Mouse (Mus musculus) intestine, embryonic 15.5 days (tissue): ENCODE data around the gene Pde9a. TPM values are rescaled to one million over a fixed set of nuclear protein-coding genes. Genes with fewer than 3 reads are reported as not detected.

Experiments
- ATAC-seq: fragments of 200-750 bp; cut with Nextera tagmentation; 2 replicates; pipeline ENCODE4 v1.8.0; 2017; ENCODE audit warnings: moderate TSS enrichment, moderate library complexity
- H3K27ac ChIP-seq: fragments of 300-500 bp; sonication (generic); 2 replicates; pipeline ENCODE4 v1.5.1; 2015; ENCODE audit warnings: mild to moderate bottlenecking, inconsistent platforms
- H3K27me3 ChIP-seq: fragments of 300-500 bp; sonication (generic); replicated peaks from 2 replicates; pipeline ENCODE4 v1.6.1; 2015; ENCODE audit warnings: inconsistent platforms
- H3K36me3 ChIP-seq: fragments of 300-500 bp; sonication (generic); 2 replicates; pipeline ENCODE4 v1.6.1; 2015; ENCODE audit warnings: inconsistent platforms
- H3K4me1 ChIP-seq: fragments of 300-500 bp; sonication (generic); replicated peaks from 2 replicates; pipeline ENCODE4 v1.6.1; 2015; ENCODE audit warnings: inconsistent platforms
- H3K4me2 ChIP-seq: fragments of 300-500 bp; sonication (generic); replicated peaks from 2 replicates; pipeline ENCODE4 v1.6.1; 2015; ENCODE audit warnings: mild to moderate bottlenecking, inconsistent platforms
- H3K4me3 ChIP-seq: fragments of 300-500 bp; sonication (generic); replicated peaks from 2 replicates; pipeline ENCODE4 v1.5.1; 2015; ENCODE audit warnings: inconsistent platforms
- H3K9ac ChIP-seq: fragments of 300-500 bp; sonication (generic); 2 replicates; pipeline ENCODE4 v1.6.1; 2015; ENCODE audit warnings: inconsistent platforms
- H3K9me3 ChIP-seq: fragments of 300-500 bp; sonication (generic); 2 replicates; pipeline ENCODE4 v1.6.1; 2016; ENCODE audit warnings: inconsistent platforms
- WGBS: fragments of 180-500 bp; shearing (Covaris S2); methylation state at CpG from one replicate; pipeline ENCODE4 v1.1.7; 2015; 5-methylcytosine and 5-hydroxymethylcytosine counted together
- polyA plus RNA-seq: library from polyadenylated mRNA; unstranded; fragments of >200 nt; fragmentation: Nextera tagmentation; extraction: Ambion mirVana; gene quantifications from 2 replicates; pipeline ENCODE4 v1.2.1, GENCODE M21; 2015

Pde9a gene
- polyA plus RNA-seq, 1 experiment from 2014 or later: 55.3 TPM

DNA sequence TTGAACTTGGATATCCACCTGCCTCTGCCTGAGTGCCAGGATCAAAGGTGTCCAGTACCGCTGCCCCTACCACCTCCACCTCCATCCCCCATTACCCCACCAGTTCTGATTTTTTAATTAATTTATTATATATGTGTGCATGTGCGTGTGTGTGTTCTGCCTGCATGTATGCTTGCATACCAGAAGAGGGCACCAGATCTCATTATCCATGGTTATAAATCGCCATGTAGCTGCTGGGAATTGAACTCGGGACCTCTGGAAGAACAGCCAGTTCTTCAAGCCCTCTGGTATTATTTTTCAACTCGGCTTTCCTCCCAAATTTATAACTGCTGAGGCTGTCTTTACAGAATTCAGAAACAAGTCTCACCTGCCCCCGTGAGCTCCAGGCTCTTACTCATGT, 124.9 kb downstream of the Pde9a start:
- no peaks in the 10 kb centered on the region for H3K4me1 ChIP-seq
- H3K4me2 ChIP-seq: peak overlapping the region; percentile 77
- H3K36me3 ChIP-seq: peaks cover 29% of the 10 kb centered on the region
- H3K9me3 ChIP-seq: no peaks in the 10 kb centered on the region
- H3K27me3 ChIP-seq: no peaks in the 10 kb centered on the region
- 94% methylated on average over 6 of the region's 6 CpGs for WGBS
- no peak for ATAC-seq
- H3K27ac ChIP-seq: no peak overlapping the region
- no peak overlapping the region for H3K9ac ChIP-seq
- H3K4me3 ChIP-seq: peak overlapping the region; percentile 88

DNA sequence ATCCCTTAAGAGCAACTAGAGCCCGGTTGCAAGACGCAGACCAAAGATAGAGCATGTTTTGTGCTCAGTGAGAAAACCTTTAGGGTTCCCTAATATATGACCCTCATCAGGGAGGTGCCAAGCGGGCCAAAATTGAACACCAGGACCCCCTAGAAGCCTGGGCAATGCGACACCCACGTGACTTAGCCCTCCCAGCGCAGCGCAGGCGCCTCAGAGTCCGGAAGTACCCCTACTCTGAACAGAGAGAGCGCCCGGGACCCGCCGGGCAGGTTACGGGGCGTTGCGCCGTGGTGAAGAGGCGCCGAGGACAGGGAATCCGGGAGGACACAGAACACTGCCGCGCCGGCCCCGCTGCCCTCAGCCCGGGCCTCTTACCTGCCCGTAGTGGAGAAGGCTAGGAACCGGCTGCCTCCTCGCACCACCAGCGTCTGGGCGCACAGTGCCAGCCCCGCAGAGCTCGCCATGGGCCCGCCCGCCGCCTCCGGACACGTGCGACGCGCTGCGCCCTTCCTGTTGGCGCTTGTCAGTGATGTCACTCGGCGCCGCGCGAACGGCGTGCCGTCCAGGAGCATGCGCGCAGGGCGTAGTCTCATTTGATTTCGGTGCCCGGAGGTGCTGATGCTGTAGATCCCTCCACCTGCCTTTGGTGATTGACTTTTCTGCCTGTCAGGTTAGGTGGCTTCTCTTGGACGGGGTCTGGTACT, 125.9 kb downstream of the Pde9a start:
- peak overlapping the region; percentile 83 for H3K27ac ChIP-seq
- ATAC-seq: peak; percentile 98
- H3K4me2 ChIP-seq: peak overlapping the region; percentile 77
- peaks cover 24% of the 10 kb centered on the region for H3K36me3 ChIP-seq
- H3K4me3 ChIP-seq: peak overlapping the region; percentile 88
- WGBS: under 1% methylated on average over 56 of the region's 56 CpGs
- peak overlapping the region; percentile 79 for H3K9ac ChIP-seq
- H3K9me3 ChIP-seq: no peaks in the 10 kb centered on the region
- H3K27me3 ChIP-seq: no peaks in the 10 kb centered on the region
- H3K4me1 ChIP-seq: no peaks in the 10 kb centered on the region

DNA sequence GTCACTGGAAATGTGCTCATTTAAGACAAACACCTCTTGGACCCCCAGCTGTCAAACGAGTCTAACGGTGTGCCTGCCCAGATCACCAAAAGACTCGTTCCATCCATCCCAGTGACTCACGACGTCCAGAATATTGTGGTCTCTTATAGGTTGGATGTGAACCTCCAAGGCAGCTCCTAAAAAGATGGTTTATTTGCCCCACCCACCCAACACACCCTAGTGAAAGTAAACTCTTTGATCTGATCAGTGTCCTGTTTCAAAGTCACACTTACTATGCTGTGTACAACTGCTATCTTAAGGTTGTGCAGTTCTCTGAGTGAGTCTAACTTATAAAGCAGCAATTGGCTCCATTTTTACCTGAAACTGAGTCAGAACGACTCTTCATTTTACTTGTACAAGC, 126.6 kb downstream of the Pde9a start:
- Histone ChIP-seq H3K27me3 (no peaks in the 10 kb centered on the region), H3K4me3 (peak overlapping the region; percentile 88), H3K36me3 (peaks cover 20% of the 10 kb centered on the region), H3K9me3 (no peaks in the 10 kb centered on the region), H3K4me1 (no peaks in the 10 kb centered on the region), H3K9ac (peak overlapping the region; percentile 79; the same call in 1 of the 2 replicates), H3K27ac (no peak overlapping the region), H3K4me2 (peak overlapping the region; percentile 77)
- WGBS: 18% methylated on average over 6 of the region's 6 CpGs
- ATAC-seq: peak; percentile 12; the same call in 1 of the 2 replicates

DNA sequence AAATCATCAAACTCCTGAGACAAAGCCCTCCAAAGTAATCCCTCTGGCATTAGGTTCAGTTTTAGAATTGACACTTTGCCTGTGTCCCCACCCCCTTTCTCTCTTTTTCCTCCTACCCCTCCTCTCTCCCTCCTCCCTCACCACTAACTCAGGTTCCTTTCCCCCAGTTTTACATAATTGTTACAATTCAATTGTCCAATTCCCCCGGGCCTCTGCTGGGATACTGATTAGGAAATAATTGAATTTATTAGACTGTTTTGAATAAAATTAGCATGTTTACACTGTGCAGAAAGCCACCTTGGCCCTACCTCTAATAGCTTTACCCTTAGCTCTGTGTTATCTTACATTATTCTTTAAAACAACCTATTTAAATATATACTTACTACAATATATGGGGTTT, 128.7 kb downstream of the Pde9a start:
- 62% methylated on average over 1 of the region's 1 CpGs for WGBS

DNA sequence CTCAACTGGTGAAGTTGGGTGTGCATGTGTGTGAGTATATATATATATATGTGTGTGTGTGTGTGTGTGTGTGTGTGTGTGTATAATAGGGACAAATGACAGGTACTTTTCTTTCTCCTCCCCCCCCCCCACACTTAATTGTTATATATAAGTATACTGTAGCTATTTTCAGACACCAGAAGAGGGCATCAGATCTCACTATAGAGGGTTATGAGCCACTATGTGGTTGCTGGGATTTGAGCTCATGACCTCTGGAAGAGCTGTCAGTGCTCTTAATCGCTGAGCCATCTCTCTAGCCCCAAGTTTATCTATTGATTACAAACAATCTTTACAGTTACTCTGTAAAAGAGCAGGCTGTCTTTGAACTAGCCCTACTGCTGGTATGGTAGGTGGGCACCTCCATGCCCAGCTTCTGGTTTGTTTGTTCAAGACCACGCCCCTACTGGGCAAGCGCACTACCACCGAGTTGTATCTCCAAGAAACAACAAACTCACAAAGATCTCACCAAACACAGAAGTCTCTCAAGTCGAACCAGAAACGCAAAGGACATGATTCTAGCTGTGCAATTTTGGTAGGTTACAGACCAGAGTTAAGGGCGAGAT, 133.4 kb downstream of the Pde9a start:
- no peak overlapping the region for H3K27ac ChIP-seq
- no peaks in the 10 kb centered on the region for H3K9me3 ChIP-seq
- H3K36me3 ChIP-seq: peaks cover 5% of the 10 kb centered on the region; the same call in 1 of the 2 replicates
- ATAC-seq: peak; percentile 69
- H3K4me2 ChIP-seq: peak overlapping the region; percentile 62
- peak overlapping the region; percentile 84 for H3K4me3 ChIP-seq
- H3K27me3 ChIP-seq: no peaks in the 10 kb centered on the region
- peaks cover 13% of the 10 kb centered on the region for H3K4me1 ChIP-seq
- no peak overlapping the region for H3K9ac ChIP-seq
- 3% methylated on average over 7 of the region's 7 CpGs for WGBS

More for the DNA sequence above, 128.7 kb downstream of the Pde9a start:
- Histone ChIP-seq H3K4me1 (0 out of 2 replicates have a peak, but pooled peaks cover 2% of the 10 kb centered on the region), H3K9me3 (no peaks in the 10 kb centered on the region), H3K27ac (no peak overlapping the region), H3K36me3 (peaks cover 4% of the 10 kb centered on the region), H3K9ac (no peak overlapping the region), H3K4me3 (no peak overlapping the region), H3K27me3 (no peaks in the 10 kb centered on the region), H3K4me2 (no peak overlapping the region)
- ATAC-seq: no peak

DNA sequence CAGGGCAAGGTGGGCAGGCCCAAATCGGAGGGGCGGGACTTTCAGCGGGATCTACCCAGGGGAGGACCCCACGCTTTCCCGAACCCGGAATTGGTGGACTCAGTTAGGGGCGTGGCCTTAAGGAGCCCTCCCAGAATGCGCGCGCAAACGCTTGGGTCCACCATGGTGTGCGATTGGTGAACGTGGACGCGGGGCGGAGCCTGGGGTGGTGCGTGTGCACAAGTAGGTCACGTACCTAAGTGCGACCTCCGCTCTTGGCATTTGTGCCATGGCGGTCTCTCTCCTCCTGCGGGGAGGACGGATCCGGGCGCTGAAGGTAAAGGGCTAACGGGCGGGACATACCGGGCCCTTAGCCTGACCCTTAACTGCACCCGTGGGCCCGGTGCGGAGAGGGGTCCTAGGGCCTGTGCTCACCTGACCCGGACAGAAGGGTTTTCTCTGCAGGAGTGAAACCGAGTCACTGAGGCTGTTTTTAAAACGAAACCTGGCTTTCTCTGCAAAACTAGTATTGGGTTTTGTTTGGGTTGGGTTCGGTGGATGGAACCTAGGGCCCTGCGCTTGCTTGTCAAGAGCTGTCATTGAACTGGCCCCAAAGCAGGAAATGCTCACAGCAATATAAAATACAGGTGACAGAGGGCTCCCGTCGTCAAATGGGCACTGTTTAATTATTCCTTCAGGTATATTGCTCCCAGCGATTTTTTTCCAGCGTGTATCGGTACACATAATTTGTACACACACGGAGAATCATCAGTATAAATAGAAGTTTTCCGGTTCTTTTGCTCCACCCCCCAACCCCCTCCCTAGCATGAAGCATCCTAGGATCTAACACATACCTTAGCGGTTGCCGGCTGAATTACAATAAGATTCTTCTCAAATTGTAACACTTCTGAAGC, 134.2 kb downstream of the Pde9a start, which contains the start of the genes Wdr4 and Ndufv3:
Gene Wdr4, minus strand, starts transcription at position 35 of the 893 bp plus-strand sequence.
Gene Ndufv3, plus strand, starts transcription at position 170 of the 893 bp plus-strand sequence.
- no peaks in the 10 kb centered on the region for H3K27me3 ChIP-seq
- WGBS: under 1% methylated on average over 45 of the region's 45 CpGs
- peak within 1 kb of the TSS; percentile 84 for H3K4me3 ChIP-seq
- peaks cover 5% of the 10 kb centered on the region; the same call in 1 of the 2 replicates for H3K36me3 ChIP-seq
- H3K9me3 ChIP-seq: no peaks in the 10 kb centered on the region
- ATAC-seq: peak; percentile 98
- H3K9ac ChIP-seq: peak within 1 kb of the TSS; percentile 75
- H3K4me2 ChIP-seq: peak within 1 kb of the TSS; percentile 62
- H3K4me1 ChIP-seq: peaks cover 18% of the 10 kb centered on the region
- peak within 1 kb of the TSS; percentile 91 for H3K27ac ChIP-seq

DNA sequence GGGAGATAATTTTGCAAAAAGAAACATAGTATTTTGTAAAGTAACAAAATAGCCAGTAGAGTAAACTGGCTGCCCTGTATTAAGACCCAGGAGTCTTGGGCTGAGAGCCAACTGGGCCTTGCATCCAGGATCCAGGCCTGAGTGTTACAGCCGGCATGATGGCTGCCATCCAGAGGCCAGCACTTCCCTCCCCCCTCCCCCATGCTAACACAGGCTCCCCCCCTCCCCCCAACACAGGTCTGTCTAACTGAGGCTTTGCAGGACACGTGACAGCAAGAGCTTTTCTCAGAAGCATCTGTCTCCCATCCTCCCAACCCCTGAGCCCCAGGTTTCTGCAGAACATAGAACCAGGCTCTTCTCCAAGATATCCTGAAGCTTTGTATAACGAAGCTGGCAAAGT, 134.9 kb downstream of the Pde9a start:
- H3K9ac ChIP-seq: peak overlapping the region; percentile 75; the same call in 1 of the 2 replicates
- no peaks in the 10 kb centered on the region for H3K27me3 ChIP-seq
- peaks cover 5% of the 10 kb centered on the region; the same call in 1 of the 2 replicates for H3K36me3 ChIP-seq
- no peaks in the 10 kb centered on the region for H3K9me3 ChIP-seq
- H3K4me1 ChIP-seq: peaks cover 18% of the 10 kb centered on the region
- H3K4me3 ChIP-seq: peak overlapping the region; percentile 84
- peak; percentile 4; the same call in 1 of the 2 replicates for ATAC-seq
- H3K4me2 ChIP-seq: peak overlapping the region; percentile 62
- 17% methylated on average over 3 of the region's 3 CpGs for WGBS
- H3K27ac ChIP-seq: 0 out of 2 replicates have a peak overlapping the region, but pooled peaks have one; percentile 0

DNA sequence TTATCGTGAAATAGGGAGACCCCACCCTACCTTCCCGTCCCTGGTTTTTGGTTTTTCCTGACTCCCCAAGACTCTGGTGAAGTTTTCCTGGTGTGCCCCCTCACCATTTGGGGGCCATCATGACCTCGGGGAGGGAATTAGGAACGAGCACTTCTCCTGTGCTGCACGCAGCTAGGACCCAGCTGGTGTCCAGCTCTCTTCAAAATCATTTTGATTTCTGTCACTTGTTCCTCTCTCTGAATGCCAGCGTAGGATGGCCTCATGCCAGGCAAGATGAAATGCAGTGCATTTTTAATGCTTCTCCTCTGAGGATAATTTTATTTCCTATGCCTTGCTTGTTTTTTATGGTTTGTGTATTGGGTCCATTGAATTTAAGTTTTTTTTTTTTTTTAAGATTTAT, 135.9 kb downstream of the Pde9a start:
- Histone ChIP-seq H3K27me3 (no peaks in the 10 kb centered on the region), H3K4me3 (no peak overlapping the region), H3K9me3 (no peaks in the 10 kb centered on the region), H3K4me1 (peaks cover 18% of the 10 kb centered on the region), H3K27ac (no peak overlapping the region; the same call in 1 of the 2 replicates), H3K9ac (no peak overlapping the region), H3K36me3 (peaks cover 9% of the 10 kb centered on the region; the same call in 1 of the 2 replicates), H3K4me2 (0 out of 2 replicates have a peak overlapping the region, but pooled peaks have one; percentile 62)
- 86% methylated on average over 6 of the region's 6 CpGs for WGBS
- ATAC-seq: no peak

DNA sequence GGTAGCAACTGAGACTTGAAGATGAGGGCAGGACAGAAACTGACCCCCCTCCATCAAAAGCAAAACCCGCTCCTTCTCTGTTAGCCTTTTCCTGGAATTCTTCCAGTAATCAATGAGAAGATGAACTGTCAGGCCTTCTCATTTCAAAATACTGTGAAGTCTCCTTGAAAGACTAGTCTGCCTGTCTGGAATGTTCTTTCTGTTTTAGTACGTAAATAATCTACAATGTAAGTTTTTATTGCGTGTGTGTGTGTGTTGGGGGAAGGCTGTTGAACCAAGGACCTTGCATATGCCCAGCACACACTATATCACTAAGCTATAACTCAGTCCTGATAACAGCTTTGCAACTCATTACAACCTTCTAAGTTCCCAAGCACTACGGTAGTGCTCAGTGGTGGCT, 139.1 kb downstream of the Pde9a start:
- H3K9ac ChIP-seq: no peak overlapping the region
- H3K4me1 ChIP-seq: peaks cover 16% of the 10 kb centered on the region
- no peak overlapping the region for H3K4me2 ChIP-seq
- H3K27me3 ChIP-seq: no peaks in the 10 kb centered on the region
- H3K9me3 ChIP-seq: no peaks in the 10 kb centered on the region
- H3K36me3 ChIP-seq: peaks cover 22% of the 10 kb centered on the region
- ATAC-seq: no peak
- H3K4me3 ChIP-seq: no peak overlapping the region
- 74% methylated on average over 4 of the region's 4 CpGs for WGBS
- no peak overlapping the region for H3K27ac ChIP-seq

DNA sequence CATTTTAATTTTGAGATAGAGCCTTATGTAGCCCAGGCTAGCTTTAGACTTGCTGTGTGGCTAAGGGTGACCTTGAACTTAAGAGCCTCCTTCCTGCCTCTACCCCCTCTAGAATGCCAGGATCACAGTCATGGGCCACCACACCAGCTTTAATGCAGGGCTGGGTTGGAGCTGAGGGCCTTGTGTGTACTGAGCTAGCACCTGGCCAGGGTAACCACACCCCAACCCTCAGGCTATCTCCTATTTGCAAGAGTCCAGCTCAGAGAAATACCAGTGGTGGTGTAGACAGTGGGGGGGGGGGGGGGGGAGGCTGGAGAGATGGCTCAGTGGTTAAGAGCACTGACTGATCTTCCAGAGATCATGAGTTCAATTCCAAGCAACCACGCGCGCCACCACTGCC, 139.8 kb downstream of the Pde9a start:
- no peak for ATAC-seq
- H3K36me3 ChIP-seq: peaks cover 22% of the 10 kb centered on the region

More for the DNA sequence above, 139.8 kb downstream of the Pde9a start:
- Histone ChIP-seq H3K27ac (no peak overlapping the region), H3K27me3 (no peaks in the 10 kb centered on the region), H3K4me1 (peaks cover 16% of the 10 kb centered on the region), H3K9ac (no peak overlapping the region), H3K4me2 (no peak overlapping the region), H3K4me3 (no peak overlapping the region), H3K9me3 (no peaks in the 10 kb centered on the region)
- 94% methylated on average over 3 of the region's 3 CpGs for WGBS
